Mouse (Mus musculus) adipocyte (in vitro differentiated cells): Measurements from ENCODE around the gene Foxred1.
A peak's percentile ranks its signal among the peaks of the same experiment; 100 is the strongest.

ENCODE experiments used
- DNase-seq: peaks from one replicate; pipeline ENCODE4 v3.0.0-alpha.2; 2016; ENCODE audit warnings: low spot score

The Foxred1 gene

GRCm38 (mm10) chr9:35210542-35211474, at the start of gene Foxred1:
Gene Foxred1, minus strand, starts transcription at chr9:35211055.
- DNase-seq = peak; percentile 99

DNA sequence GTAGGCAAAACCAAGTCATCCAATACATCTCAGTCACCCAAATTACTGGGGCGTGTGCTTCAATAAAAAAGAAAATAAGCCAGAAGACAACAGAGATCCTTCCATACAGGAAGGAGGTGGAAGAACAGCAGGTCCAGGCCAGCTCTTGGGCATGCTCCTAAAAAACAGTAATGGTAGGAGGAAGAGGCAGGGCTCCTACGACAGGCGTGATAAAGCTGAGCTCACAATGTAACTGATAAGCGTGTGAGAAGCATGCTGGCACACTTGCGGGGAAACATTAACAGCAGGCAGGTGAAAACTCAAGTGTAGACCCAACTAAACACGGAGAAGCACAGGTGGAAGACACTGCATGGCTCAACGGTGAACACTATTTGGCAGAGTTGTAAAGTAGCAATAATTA, 46.5 kb upstream of the Foxred1 start:
- no peak for DNase-seq

- no peak for DNase-seq
Measured at GRCm38 (mm10) chr9:35249476-35249875, 38.6 kb upstream of the Foxred1 start.

GRCm38 (mm10) chr9:35247405-35247804, 36.5 kb upstream of the Foxred1 start:
- DNase-seq = no peak

- no peak for DNase-seq
Measured at GRCm38 (mm10) chr9:35239734-35240133, 28.9 kb upstream of the Foxred1 start.

GRCm38 (mm10) chr9:35238915-35239571, 28.2 kb upstream of the Foxred1 start:
- DNase-seq = no peak

DNA sequence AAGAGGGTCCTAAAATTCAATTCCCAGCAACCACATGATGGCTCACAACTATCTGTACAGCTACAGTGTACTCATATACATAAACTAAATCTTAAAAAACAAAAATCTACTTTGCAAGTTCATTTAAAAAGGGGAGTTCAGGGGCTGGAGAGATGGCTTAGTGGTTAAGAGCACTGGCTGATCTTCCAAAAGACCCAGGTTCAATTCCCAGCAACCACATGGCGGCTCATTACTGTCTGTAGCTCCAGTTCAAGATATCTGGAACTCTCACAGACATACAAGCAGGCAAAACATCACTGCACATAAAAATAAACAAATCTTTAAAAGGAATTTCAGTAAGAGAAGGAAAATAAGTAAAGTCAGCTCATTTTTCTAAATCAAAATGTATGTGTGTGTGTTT, 27.5 kb upstream of the Foxred1 start:
- DNase-seq = no peak

GRCm38 (mm10) chr9:35235996-35236395, 25.1 kb upstream of the Foxred1 start:
- DNase-seq = no peak

DNA sequence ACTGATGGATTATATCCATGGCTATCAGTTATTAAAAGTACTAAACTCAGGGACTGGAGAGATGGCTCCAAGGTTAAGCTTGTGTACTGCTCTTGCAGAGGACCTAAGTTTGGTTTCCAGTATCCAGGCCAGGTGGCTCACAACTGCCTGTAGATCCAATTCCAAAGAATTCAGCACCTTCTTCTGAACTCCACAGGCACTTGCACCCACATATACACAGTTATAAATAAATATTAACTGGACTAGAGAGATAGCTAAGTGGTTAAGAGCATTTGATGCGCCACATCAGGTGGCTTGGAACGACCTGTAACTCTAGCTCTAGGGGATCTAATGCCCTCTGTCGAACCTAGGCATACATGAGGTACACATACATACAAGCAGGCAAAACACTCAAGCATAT, 17.8 kb upstream of the Foxred1 start:
- DNase-seq = no peak

GRCm38 (mm10) chr9:35223466-35223865, 12.6 kb upstream of the Foxred1 start:
- DNase-seq = no peak

- no peak for DNase-seq
Measured at GRCm38 (mm10) chr9:35217963-35218362, 7.1 kb upstream of the Foxred1 start.

- DNase-seq = peak; percentile 22
Measured at GRCm38 (mm10) chr9:35211573-35212511, 987 bp upstream of the Foxred1 start.

- no peak for DNase-seq
Measured at GRCm38 (mm10) chr9:35204421-35204820, 6.4 kb downstream of the Foxred1 start.

DNA sequence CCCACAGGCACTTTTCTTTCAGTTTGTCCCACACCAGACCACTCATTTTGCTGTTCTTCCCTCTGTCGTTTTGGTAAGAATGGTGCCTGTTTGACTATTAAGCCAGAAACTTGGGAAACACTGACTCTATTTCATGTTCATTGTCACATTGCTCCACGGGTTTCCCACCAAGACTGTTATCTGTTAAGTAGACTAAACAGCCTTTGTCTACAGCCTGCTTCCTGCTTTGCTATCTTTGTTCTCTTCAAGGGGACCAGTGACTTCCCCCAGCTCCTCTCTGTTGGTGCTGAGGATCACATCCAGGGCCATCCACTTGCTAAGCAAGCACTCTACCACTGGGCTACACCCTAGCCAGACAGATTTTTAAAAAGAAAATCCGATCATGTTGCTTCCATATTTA, 7.3 kb downstream of the Foxred1 start:
- DNase-seq = no peak

DNA sequence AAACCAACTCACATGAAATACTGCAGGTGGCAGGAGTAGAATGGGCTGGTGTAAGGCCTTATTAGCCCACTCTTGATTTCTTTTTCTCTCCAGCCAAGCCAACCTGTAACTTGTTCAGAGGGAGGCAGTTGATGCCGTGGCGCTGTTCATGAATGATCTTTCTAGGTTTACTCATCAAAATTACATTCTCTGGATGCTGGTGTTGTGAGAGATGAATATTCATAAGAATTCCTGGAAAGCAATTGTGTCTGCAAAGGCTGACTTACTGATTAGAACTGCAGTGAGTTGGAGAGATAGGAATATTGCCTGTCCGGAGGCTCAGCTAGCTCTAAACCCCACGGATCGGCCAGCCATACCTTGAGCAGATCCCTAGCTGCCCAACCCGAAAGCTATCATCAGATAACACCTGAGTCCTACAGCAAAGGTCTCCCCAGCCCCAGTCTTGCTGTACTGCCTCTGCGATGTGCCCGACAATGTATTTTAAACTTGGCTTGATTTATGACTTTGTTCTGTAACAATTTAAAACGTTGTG, 10.3 kb downstream of the Foxred1 start:
- no peak for DNase-seq

DNA sequence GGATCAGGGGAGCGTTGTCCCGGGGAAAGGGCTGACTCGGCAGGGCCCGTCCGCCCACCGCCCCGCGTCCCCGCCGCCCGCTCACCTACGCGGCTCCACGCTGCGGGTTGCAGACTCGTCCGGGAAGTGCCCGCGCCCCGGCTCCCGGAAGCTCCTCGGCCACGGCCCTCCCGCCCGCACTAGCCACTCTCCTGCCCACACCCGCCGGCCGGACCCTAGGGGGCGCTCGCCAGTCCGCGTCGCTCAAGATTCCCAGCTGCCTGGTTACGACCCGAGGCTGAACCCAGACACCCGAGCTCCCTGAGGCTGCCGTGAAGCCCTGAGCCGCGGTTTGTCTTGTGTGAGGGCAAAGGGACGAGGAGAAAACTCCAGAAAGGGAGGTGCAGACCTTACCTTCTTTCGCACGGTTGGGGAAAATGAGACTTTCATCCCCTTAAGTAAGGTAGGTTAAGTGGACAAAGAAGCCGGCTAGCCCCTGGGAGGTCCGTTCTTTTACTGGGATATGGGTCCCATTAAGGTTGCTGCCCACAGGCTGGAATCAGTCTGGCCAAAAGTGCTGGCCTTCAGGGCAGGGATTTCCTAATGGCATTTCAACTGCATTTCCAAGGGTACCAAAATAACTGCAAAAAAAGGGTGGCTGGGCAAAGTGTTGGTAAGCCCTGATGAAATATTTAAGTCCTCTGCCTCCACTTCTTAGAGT, 10.9 kb downstream of the Foxred1 start, which contains the start of the genes Srpr and Tirap:
Gene Srpr (plus strand): TSS at position 404 of the 700 bp plus-strand sequence.
Gene Tirap (minus strand): TSS at position 520 of the 700 bp plus-strand sequence.
- peak; percentile 85 for DNase-seq

- no peak for DNase-seq
Measured at GRCm38 (mm10) chr9:35198945-35199771, 11.7 kb downstream of the Foxred1 start.

DNA sequence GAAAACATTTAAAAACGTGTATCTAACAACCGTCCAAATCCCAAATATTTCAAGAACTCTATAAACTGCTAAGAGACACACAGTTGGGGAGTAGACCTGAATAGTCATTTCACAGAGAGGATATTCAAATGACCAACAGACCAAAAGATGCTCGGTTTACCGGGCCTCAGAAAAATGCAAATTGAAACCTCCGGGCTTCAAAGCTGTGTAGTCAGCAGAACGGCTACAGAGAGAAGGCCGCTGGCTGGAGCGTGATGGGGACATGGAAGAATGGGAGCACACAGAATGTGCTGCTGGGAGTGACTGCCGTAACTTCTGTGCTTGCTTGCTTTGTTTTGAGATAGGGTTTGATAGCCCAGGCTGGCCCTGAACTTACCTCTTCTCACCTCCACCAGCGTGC, 12.5 kb downstream of the Foxred1 start:
- DNase-seq = no peak

DNA sequence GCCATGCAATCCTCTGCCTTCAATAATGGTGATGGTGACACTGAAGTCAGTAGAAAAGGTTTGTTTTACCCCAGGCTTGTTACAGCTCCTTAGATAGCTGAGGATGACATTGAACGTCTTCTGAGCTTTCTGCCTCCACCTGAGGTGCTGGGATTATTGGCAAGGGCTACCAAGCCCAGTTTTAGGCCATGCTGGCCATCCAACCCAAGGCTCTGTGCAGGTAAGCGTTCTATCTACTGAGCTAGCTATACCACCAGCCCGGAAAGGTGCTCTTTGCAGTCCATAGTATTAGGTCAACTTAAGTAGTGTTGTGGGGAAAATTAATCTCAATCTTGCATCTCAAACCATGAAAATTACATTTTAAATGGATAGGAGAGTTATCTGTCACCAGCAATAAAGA, 13.2 kb downstream of the Foxred1 start:
- DNase-seq = no peak

- DNase-seq = no peak
Measured at GRCm38 (mm10) chr9:35194048-35194447, 16.8 kb downstream of the Foxred1 start.
